8 mouse cellular contexts compared by ENCODE assay signal in the genomic region with DNA sequence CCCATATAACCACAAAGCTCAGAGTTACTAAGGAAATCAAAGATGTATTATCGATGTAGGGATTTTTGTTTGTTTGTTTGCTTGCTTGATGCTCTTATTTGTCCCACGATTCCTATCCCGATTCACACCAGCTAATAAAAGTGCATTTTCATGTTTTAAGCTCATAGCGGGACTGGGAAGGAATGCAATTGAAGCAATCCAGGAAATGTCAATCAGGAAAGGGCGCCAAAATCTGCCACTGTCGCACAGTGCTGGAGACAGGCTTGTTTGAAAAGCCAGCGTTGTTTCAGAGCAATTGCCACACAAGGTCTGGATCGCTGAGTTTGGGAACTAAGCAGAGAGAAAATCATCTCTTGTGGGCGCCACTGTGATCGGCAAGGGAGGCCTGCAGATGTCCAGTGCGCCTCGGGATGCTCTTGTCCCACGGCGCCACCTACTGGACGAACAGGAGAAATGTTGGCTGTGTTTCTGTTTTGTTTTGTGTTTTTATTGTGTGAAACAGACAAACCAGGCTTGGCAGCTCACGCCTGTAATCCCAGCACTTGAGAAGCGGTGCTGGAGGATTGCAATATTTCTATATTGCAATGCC. TPM values are rescaled to one million over a fixed set of nuclear protein-coding genes. Genes with fewer than 3 reads are reported as not detected.
A peak's percentile ranks its signal among the peaks of the same experiment; 100 is the strongest.
DNase-seq lines count a peak whose midpoint lies in the region; ATAC-seq and TF ChIP-seq lines count a peak whose summit lies in the region.

No protein-coding gene starts in this region.

- peak; percentile 55 for DNase-seq in brain, embryonic 18.5 days (ENCODE audit: low read depth, low spot score)
- DNase-seq in forebrain, embryonic 10.5 days (ENCODE audit: extremely low spot score, low spot score) = peak; percentile 80
- DNase-seq in kidney, postnatal 4 days = peak; percentile 83 to 85
- DNase-seq in telencephalon, adult 2 months (ENCODE audit: low read depth, low spot score) = peak; percentile 62

- H3ac ChIP-seq in C2C12 (ENCODE audit: control insufficient read depth, insufficient read length, low read depth) = no peak overlapping the region

- no peaks in the 10 kb centered on the region for H3K79me3 ChIP-seq in C2C12 (ENCODE audit: low read depth)

- peak overlapping the region; percentile 72 for H3K4me2 ChIP-seq in heart, embryonic 16.5 days (ENCODE audit: low read depth, low read length)
- H3K4me2 ChIP-seq in liver, embryonic 15.5 days = peak overlapping the region; percentile 52
- H3K4me2 ChIP-seq in neural tube, embryonic 12.5 days (replicated peaks) = peak overlapping the region; percentile 58

- no peaks in the 10 kb centered on the region; the same call in 1 of the 2 replicates for H3K9me3 ChIP-seq in forebrain, embryonic 10.5 days
- H3K9me3 ChIP-seq in heart, embryonic 16.5 days (replicated peaks; ENCODE audit: control insufficient read depth, low read length) = no peaks in the 10 kb centered on the region
- no peaks in the 10 kb centered on the region for H3K9me3 ChIP-seq in liver, embryonic 15.5 days (replicated peaks)
- H3K9me3 ChIP-seq in neural tube, embryonic 12.5 days = no peaks in the 10 kb centered on the region

- 2% methylated on average over 17 of the region's 17 CpGs for WGBS in forebrain, embryonic 10.5 days
- WGBS in heart, embryonic 16.5 days = under 1% methylated on average over 17 of the region's 17 CpGs
- 1% methylated on average over 17 of the region's 17 CpGs for WGBS in liver, embryonic 15.5 days (ENCODE audit: insufficient replicate concordance)
- 2% methylated on average over 17 of the region's 17 CpGs for WGBS in neural tube, embryonic 12.5 days

- H3K4me1 ChIP-seq in forebrain, embryonic 10.5 days = peaks cover 44% of the 10 kb centered on the region
- H3K4me1 ChIP-seq in heart, embryonic 16.5 days (ENCODE audit: control insufficient read depth, insufficient read depth, low read length) = peaks cover 10% of the 10 kb centered on the region
- no peaks in the 10 kb centered on the region; the same call in 1 of the 2 replicates for H3K4me1 ChIP-seq in liver, embryonic 15.5 days (replicated peaks)
- H3K4me1 ChIP-seq in neural tube, embryonic 12.5 days = peaks cover 22% of the 10 kb centered on the region

- no peak overlapping the region for H3K4me3 ChIP-seq in C2C12 (ENCODE audit: insufficient read depth, poor library complexity, severe bottlenecking)
- peak overlapping the region; percentile 45 for H3K4me3 ChIP-seq in forebrain, embryonic 10.5 days
- H3K4me3 ChIP-seq in heart, embryonic 16.5 days (ENCODE audit: low read length) = peak overlapping the region; percentile 47
- H3K4me3 ChIP-seq in liver, embryonic 15.5 days (replicated peaks) = peak overlapping the region; percentile 21; the same call in 1 of the 2 replicates
- peak overlapping the region; percentile 5; the same call in 1 of the 2 replicates for H3K4me3 ChIP-seq in neural tube, embryonic 12.5 days

- peaks cover 9% of the 10 kb centered on the region for H3K27me3 ChIP-seq in C2C12 (ENCODE audit: control insufficient read depth, insufficient read depth, insufficient read length)
- H3K27me3 ChIP-seq in forebrain, embryonic 10.5 days (ENCODE audit: poor library complexity, severe bottlenecking) = peaks cover 19% of the 10 kb centered on the region
- peaks cover 5% of the 10 kb centered on the region; the same call in 1 of the 2 replicates for H3K27me3 ChIP-seq in heart, embryonic 16.5 days (ENCODE audit: control insufficient read depth, insufficient read depth, low read length)
- peaks cover 7% of the 10 kb centered on the region for H3K27me3 ChIP-seq in liver, embryonic 15.5 days
- H3K27me3 ChIP-seq in neural tube, embryonic 12.5 days (replicated peaks) = 0 out of 2 replicates have a peak, but pooled peaks cover 2% of the 10 kb centered on the region

- H3K79me2 ChIP-seq in C2C12 (ENCODE audit: control insufficient read depth, insufficient read depth) = no peaks in the 10 kb centered on the region

- no peaks in the 10 kb centered on the region for H3K36me3 ChIP-seq in C2C12 (ENCODE audit: control insufficient read depth, insufficient read depth)
- no peaks in the 10 kb centered on the region for H3K36me3 ChIP-seq in forebrain, embryonic 10.5 days (replicated peaks)
- H3K36me3 ChIP-seq in heart, embryonic 16.5 days (ENCODE audit: control insufficient read depth, insufficient read depth) = no peaks in the 10 kb centered on the region
- no peaks in the 10 kb centered on the region for H3K36me3 ChIP-seq in liver, embryonic 15.5 days (replicated peaks)
- no peaks in the 10 kb centered on the region for H3K36me3 ChIP-seq in neural tube, embryonic 12.5 days

- peak; percentile 74 for TF ChIP-seq CTCF in C2C12 (IDR thresholded peaks at IDR 0.05; ENCODE audit: control insufficient read depth, insufficient read depth, insufficient read length)

- H3K27ac ChIP-seq in forebrain, embryonic 10.5 days = peak overlapping the region; percentile 76
- peak overlapping the region; percentile 23; the same call in 1 of the 2 replicates for H3K27ac ChIP-seq in heart, embryonic 16.5 days (ENCODE audit: low read length)
- no peak overlapping the region for H3K27ac ChIP-seq in liver, embryonic 15.5 days (replicated peaks)
- no peak overlapping the region for H3K27ac ChIP-seq in neural tube, embryonic 12.5 days

- peak overlapping the region; percentile 51 for H3K9ac ChIP-seq in heart, embryonic 16.5 days (ENCODE audit: low read length)
- H3K9ac ChIP-seq in liver, embryonic 15.5 days = no peak overlapping the region
- H3K9ac ChIP-seq in neural tube, embryonic 12.5 days = no peak overlapping the region

- peak; percentile 63 for ATAC-seq in heart, embryonic 16.5 days (replicated peaks; ENCODE audit: extremely low read depth, insufficient read depth, low FRiP score)
- ATAC-seq in liver, embryonic 15.5 days (ENCODE audit: insufficient read depth) = 0 out of 2 replicates have a peak, but pooled peaks have one; percentile 40
- ATAC-seq in neural tube, embryonic 12.5 days (ENCODE audit: low FRiP score, low read depth) = peak; percentile 16; the same call in 1 of the 2 replicates

TF ChIP-seq in C2C12, 6 proteins besides CTCF, POLR2A, EP300 and RAD21:
- TF ChIP-seq CEBPB (IDR thresholded peaks at IDR 0.05; ENCODE audit: low read depth) (no peak), MYOG (IDR thresholded peaks at IDR 0.05; ENCODE audit: control insufficient read depth, extremely low read depth, insufficient read length) (no peak), MYOD1 (IDR thresholded peaks at IDR 0.05; ENCODE audit: control insufficient read depth, insufficient read length, low read depth) (no peak), FOSL1 (IDR thresholded peaks at IDR 0.05; ENCODE audit: insufficient read depth, low read length, poor library complexity, severe bottlenecking) (no peak), USF1 (IDR thresholded peaks at IDR 0.05; ENCODE audit: low read depth) (no peak), MAX (IDR thresholded peaks at IDR 0.05) (no peak)

RNA-seq across cellular contexts. Expression of gene Bcas1, which starts 26.3 kb away (rescaled TPM):
- not detected for polyA plus RNA-seq in C2C12 (2012; fragmentation: generic; extraction: Trizol)
- polyA plus RNA-seq in forebrain, embryonic 10.5 days (2016; fragmentation: Nextera tagmentation; extraction: Ambion mirVana) = 0.49 and 0.50 TPM in 2 replicates
- polyA plus RNA-seq in heart, embryonic 16.5 days (2015; fragmentation: Nextera tagmentation; extraction: Ambion mirVana) = 0.58 and 0.75 TPM in 2 replicates
- 7.0 and 7.2 TPM in 2 replicates for polyA plus RNA-seq in liver, embryonic 15.5 days (2015; fragmentation: Nextera tagmentation; extraction: Ambion mirVana)
- 8.9 and 12.8 TPM in 2 replicates for polyA plus RNA-seq in neural tube, embryonic 12.5 days (2016; fragmentation: Nextera tagmentation; extraction: Ambion mirVana)

Comparison
In these comparisons a context has a peak if more than half of its experiments do, and no peak if none do; other contexts are left out.
1. H3K27ac ChIP-seq: peak in forebrain, embryonic 10.5 days (single experiment) and heart, embryonic 16.5 days (single experiment); none in liver, embryonic 15.5 days (single experiment) and neural tube, embryonic 12.5 days (single experiment).
2. Peak in every context shown above with its lines, with median percentiles within 50 percentile points of each other: DNase-seq, ATAC-seq and H3K4me2 ChIP-seq.